Mouse (Mus musculus) spleen, postnatal 4 days (tissue): ENCODE measurements around the gene Ube2n.
"Not testable (repeated sequence)": the region's sequence is repeated elsewhere in the genome, so short reads cannot be mapped to it uniquely, and the experiment has no call there.

Experiments used
- DNase-seq, 2 experiments: peaks; one replicate each; pipeline ENCODE4 v3.0.0; 2022; ENCODE audit warnings: low spot score in 2 of 2

The Ube2n gene

GRCm38 (mm10) chr10:95525037-95525675, 10.2 kb downstream of the Ube2n start:
- no peak for DNase-seq

- no peak for DNase-seq
Measured at GRCm38 (mm10) chr10:95525871-95526270, 10.9 kb downstream of the Ube2n start.

DNA sequence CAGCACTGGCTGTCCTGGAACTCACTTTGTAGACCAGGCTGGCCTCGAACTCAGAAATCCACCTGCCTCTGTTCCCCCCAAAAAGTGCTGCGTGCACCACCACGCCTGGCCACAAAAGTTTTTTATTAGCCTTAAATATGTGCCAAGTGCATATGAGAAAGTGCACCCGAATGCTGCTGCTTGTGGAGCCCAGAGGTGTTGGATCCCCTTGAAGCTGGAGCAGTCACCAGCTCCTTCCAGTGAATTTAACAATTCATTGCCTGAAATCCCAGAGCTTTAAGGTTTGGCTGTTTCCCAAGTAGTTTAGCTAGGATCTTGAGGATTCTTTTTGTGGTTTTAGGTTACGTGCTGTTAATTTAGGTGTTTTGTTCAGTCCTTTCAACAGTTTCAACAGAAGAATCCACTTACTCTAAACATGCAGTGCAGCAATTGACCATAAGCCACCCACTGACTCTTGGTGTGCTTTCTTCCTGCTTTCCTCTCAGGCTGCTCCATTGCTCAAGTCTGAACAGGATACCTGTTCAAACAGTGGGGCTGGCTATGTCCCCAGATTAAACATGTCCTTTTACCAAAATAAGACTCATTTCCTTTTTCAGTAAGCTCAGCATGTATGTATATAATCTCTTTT, 11.7 kb downstream of the Ube2n start:
- DNase-seq, result no peak

- DNase-seq, result no peak
Measured at GRCm38 (mm10) chr10:95530551-95531121, 15.7 kb downstream of the Ube2n start.

- DNase-seq, result no peak
Measured at GRCm38 (mm10) chr10:95532916-95533315, 18.0 kb downstream of the Ube2n start.

GRCm38 (mm10) chr10:95533382-95533781, 18.4 kb downstream of the Ube2n start:
- DNase-seq, result no peak

DNA sequence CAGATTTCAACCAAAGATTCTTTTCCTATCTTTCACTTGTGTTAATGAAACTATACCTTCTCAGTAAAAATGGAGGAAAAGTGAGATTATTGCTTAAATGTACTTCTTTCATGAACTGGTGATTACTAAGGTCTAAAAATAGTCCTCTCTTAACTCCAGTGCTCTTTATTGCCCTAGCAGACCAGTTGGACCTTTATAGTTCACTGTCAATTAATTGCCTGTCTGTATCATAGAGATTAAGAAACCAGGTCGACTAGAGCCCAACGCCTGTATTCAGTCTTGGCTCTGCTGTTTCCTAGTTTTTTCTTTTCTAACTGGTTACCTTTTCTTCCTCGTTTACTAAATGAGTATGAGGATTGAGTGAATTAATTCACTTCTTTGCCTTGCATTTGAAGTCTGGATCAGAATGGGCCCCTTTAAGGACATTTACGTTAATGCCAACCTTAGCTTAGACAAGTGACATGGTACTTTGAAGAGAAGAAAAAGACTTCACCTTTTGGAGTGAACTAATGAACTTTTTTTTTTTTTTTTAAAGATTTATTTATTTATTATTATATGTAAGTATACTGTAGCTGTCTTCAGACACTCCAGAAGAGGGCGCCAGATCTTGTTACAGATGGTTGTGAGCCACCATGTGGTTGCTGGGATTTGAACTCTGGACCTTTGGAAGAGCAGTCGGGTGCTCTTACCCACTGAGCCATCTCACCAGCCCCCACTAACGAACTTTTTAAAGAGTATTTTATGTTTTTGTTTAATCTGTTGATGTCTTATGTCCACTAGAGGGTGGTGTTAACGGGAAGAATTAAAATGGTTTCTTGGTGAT, 20.7 kb downstream of the Ube2n start:
- DNase-seq, result no peak

DNA sequence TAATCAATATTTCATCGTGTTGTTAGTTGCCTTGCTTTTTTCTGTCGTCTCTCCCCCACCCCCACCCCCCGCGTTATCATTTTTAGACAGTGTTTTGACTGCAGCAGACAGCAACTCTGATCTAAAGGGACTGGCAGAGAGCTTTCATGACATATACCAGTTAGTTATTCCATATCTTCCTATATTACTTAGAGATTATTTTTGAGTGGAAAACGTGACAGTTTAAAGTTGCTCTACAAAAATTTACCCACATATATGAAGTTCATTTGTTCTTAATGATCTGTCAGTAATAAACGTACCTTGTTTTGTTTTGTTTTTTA, 21.2 kb downstream of the Ube2n start:
- DNase-seq, result no peak

DNA sequence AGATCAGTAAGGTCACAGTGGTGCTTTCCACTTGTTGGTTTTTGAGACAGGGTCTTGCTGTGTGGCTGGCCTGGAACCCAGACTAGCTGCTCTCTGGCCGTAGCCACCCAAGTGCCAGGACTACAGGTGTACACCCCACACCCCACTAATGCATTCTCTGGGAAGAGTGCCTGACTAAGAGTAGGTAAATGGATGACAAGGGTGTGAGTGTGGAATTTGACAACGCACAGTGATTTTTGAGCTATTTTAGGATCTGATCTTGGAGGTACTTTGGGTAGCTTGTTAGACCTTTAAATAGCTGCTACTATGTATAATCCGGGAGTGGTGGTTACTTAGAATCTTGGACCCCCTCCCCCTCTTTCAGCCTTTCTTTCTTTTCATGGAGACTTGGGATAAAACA, 24.3 kb downstream of the Ube2n start:
- DNase-seq, result no peak

- DNase-seq, result no peak
Measured at GRCm38 (mm10) chr10:95539841-95540240, 24.9 kb downstream of the Ube2n start.

- no peak for DNase-seq
Measured at GRCm38 (mm10) chr10:95542916-95543315, 28.0 kb downstream of the Ube2n start.

GRCm38 (mm10) chr10:95543377-95543776, 28.4 kb downstream of the Ube2n start:
- no peak for DNase-seq

- no peak for DNase-seq
Measured at GRCm38 (mm10) chr10:95544004-95544403, 29.1 kb downstream of the Ube2n start.

- DNase-seq, result no peak
Measured at GRCm38 (mm10) chr10:95544651-95545050, 29.7 kb downstream of the Ube2n start.

DNA sequence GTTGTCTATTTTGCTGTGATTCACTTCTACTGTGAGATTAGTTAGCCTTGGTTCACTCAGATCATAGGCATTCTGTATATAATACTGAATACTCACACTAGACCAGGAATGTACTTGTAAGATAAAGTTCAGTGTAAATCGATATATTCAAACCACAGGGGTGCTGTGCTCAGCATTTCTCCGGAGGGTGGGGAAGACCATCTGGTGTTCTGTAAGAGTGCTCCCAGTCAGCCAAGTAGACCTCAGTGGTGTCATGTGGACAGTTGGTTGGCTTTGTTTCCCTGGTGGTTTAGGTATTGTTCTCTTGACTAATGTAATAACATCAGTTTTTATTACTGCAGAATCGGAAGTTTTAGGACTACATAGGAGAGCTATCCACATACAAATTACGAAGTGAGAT, 30.1 kb downstream of the Ube2n start:
- DNase-seq, result no peak

- no peak for DNase-seq
Measured at GRCm38 (mm10) chr10:95546178-95546577, 31.2 kb downstream of the Ube2n start.

GRCm38 (mm10) chr10:95548154-95548826, 33.3 kb downstream of the Ube2n start:
- DNase-seq, result no peak

DNA sequence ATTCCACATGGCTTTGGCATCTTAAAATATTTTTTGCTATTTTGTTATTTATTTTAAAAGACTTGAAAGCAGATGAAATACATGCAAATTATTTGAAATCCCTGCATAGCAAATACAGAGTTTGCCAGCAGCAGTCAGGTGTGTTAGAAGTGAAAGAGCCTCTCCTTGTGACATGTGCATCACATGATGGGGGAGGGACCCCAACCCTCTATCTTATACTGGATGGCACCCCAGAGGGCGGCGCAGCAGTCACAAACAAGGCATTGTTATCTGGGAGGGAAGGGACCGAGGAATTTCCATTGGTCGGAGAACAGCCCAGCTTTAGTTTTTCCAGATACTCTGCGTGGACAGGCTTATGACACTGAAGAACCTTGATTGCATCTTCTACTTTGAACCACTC, 34.1 kb downstream of the Ube2n start:
- not testable (repeated sequence) for DNase-seq

GRCm38 (mm10) chr10:95550506-95550905, 35.6 kb downstream of the Ube2n start:
- DNase-seq, result no peak

DNA sequence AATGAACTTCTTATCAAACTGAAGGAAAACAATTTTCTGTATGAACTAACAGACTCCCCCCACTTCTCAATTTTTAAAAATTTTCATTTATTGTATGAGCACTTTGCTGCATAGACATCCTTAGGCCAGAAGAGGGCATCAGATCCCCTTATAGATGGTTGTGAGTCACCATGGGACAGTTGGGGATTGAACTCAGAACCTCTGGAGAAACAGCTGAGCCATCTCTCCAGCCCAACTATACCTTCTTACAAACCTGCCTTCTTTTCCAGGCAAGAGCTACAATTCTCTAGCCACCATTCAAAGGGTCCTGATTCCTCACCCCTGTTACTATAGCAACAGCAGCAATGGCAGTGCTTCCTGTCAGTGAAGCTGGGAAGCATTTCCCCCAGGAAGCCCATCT, 36.8 kb downstream of the Ube2n start:
- no peak for DNase-seq

GRCm38 (mm10) chr10:95552326-95552725, 37.4 kb downstream of the Ube2n start:
- no peak for DNase-seq

DNA sequence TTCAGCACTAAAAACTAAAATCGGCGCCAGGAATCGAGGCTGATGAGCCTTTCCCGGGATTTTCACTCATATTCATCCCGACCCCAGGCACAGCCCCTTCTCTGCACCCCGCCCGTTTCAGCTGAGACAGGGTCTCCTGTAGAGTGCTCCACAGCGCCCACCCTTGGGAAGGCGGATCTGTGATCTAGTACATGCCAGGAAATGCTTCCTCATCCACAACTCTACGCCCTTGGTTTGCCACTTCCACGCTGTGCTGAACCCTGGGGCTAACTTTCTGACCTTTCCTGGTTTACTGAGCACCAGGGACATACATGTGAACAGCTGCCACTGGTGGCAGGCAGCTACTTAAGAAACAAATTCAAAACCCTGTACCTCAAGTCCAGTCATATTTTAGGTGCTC, 40.9 kb downstream of the Ube2n start:
- DNase-seq, result no peak
